Mouse (Mus musculus) intestine, postnatal 0 days (tissue): Measurements from ENCODE around the gene Lmln. TPM values are rescaled to one million over a fixed set of nuclear protein-coding genes. Genes with fewer than 3 reads are reported as not detected.

Source experiments
- ATAC-seq: fragments of 200-750 bp; cut with Nextera tagmentation; 2 replicates; pipeline ENCODE4 v1.8.0; 2017; ENCODE audit warnings: mild to moderate bottlenecking, moderate TSS enrichment, moderate library complexity
- H3K27ac ChIP-seq: fragments of 300-500 bp; sonication (generic); 2 replicates; pipeline ENCODE4 v1.5.1; 2014; ENCODE audit warnings: mild to moderate bottlenecking, low read depth, low read length, moderate library complexity
- H3K27me3 ChIP-seq: fragments of 300-500 bp; sonication (generic); replicated peaks from 2 replicates; pipeline ENCODE4 v1.6.1; 2014; ENCODE audit warnings: low read length, mixed read lengths; ENCODE audit not compliant: control insufficient read depth, insufficient read depth
- H3K36me3 ChIP-seq: fragments of 300-500 bp; sonication (generic); 2 replicates; pipeline ENCODE4 v1.6.1; 2014; ENCODE audit warnings: mild to moderate bottlenecking, moderate library complexity; ENCODE audit not compliant: control insufficient read depth, insufficient read depth
- H3K4me1 ChIP-seq: fragments of 300-500 bp; sonication (generic); replicated peaks from 2 replicates; pipeline ENCODE4 v1.6.1; 2014; ENCODE audit warnings: antibody characterized with exemption, low read length, mixed read lengths; ENCODE audit not compliant: control insufficient read depth, insufficient read depth
- H3K4me2 ChIP-seq: fragments of 300-500 bp; sonication (generic); replicated peaks from 2 replicates; pipeline ENCODE4 v1.6.1; 2014; ENCODE audit warnings: low read depth, mild to moderate bottlenecking, moderate library complexity
- H3K4me3 ChIP-seq: fragments of 300-500 bp; sonication (generic); 2 replicates; pipeline ENCODE4 v1.5.1; 2014; ENCODE audit warnings: low read depth, low read length
- H3K9ac ChIP-seq: fragments of 300-500 bp; sonication (generic); 2 replicates; pipeline ENCODE4 v1.6.1; 2014; ENCODE audit warnings: mild to moderate bottlenecking, low read depth, low read length
- H3K9me3 ChIP-seq: fragments of 300-500 bp; sonication (generic); 2 replicates; pipeline ENCODE4 v1.6.1; 2016; ENCODE audit warnings: mixed run types; ENCODE audit not compliant: control insufficient read depth
- CTCF ChIP-seq: sonication (generic); IDR thresholded peaks from 2 replicates; pipeline ENCODE4 v1.5.1; 2016; ENCODE audit warnings: low read depth, mild to moderate bottlenecking, control low read depth, antibody characterized with exemption, moderate library complexity
- WGBS: fragments of 180-500 bp; shearing (Covaris S2); extraction: QIAGEN DNeasy Blood & Tissue Kit; methylation state at CpG from one replicate; pipeline ENCODE4 v1.1.7; 2014; 5-methylcytosine and 5-hydroxymethylcytosine counted together
- polyA plus RNA-seq: library from polyadenylated mRNA; unstranded; fragments of >200 nt; fragmentation: Nextera tagmentation; extraction: Ambion mirVana; gene quantifications from 2 replicates; pipeline ENCODE4 v1.2.1, GENCODE M21; 2015

Lmln gene
- polyA plus RNA-seq, 1 experiment from 2014 or later, result 0.99 TPM

GRCm38 (mm10) chr16:33083996-33084395 is 21.7 kb downstream of the Lmln start:
- Histone ChIP-seq H3K4me3 (no peak overlapping the region), H3K27me3 (no peaks in the 10 kb centered on the region), H3K4me2 (no peak overlapping the region), H3K36me3 (peaks cover 4% of the 10 kb centered on the region; the same call in 1 of the 2 replicates), H3K4me1 (no peaks in the 10 kb centered on the region), H3K27ac (no peak overlapping the region), H3K9me3 (no peaks in the 10 kb centered on the region), H3K9ac (no peak overlapping the region)
- no peak for ATAC-seq
- 93% methylated on average over 2 of the region's 2 CpGs for WGBS
- TF ChIP-seq CTCF, result no peak

GRCm38 (mm10) chr16:33085666-33086065 is 23.3 kb downstream of the Lmln start:
- 78% methylated on average over 8 of the region's 8 CpGs for WGBS

GRCm38 (mm10) chr16:33113726-33114125 is 51.4 kb downstream of the Lmln start:
- no peak overlapping the region for H3K4me2 ChIP-seq
- ATAC-seq, result no peak
- H3K9me3 ChIP-seq, result no peaks in the 10 kb centered on the region
- H3K36me3 ChIP-seq, result peaks cover 17% of the 10 kb centered on the region; the same call in 1 of the 2 replicates
- no peaks in the 10 kb centered on the region for H3K4me1 ChIP-seq
- H3K4me3 ChIP-seq, result no peak overlapping the region
- 72% methylated on average over 4 of the region's 4 CpGs for WGBS
- no peak for TF ChIP-seq CTCF
- no peak overlapping the region for H3K9ac ChIP-seq
- no peak overlapping the region for H3K27ac ChIP-seq
- no peaks in the 10 kb centered on the region for H3K27me3 ChIP-seq

More at GRCm38 (mm10) chr16:33085666-33086065, 23.3 kb downstream of the Lmln start:
- no peak overlapping the region for H3K4me3 ChIP-seq
- no peak for ATAC-seq
- H3K9me3 ChIP-seq, result no peaks in the 10 kb centered on the region
- no peak overlapping the region for H3K4me2 ChIP-seq
- TF ChIP-seq CTCF, result no peak
- H3K4me1 ChIP-seq, result no peaks in the 10 kb centered on the region
- no peaks in the 10 kb centered on the region for H3K27me3 ChIP-seq
- H3K9ac ChIP-seq, result no peak overlapping the region
- H3K36me3 ChIP-seq, result peaks cover 9% of the 10 kb centered on the region; the same call in 1 of the 2 replicates
- no peak overlapping the region for H3K27ac ChIP-seq

- Histone ChIP-seq H3K4me1 (no peaks in the 10 kb centered on the region), H3K27me3 (no peaks in the 10 kb centered on the region), H3K4me3 (no peak overlapping the region), H3K27ac (no peak overlapping the region), H3K4me2 (no peak overlapping the region), H3K9ac (no peak overlapping the region), H3K36me3 (peaks cover 18% of the 10 kb centered on the region), H3K9me3 (no peaks in the 10 kb centered on the region)
- ATAC-seq, result no peak
- 70% methylated on average over 8 of the region's 8 CpGs for WGBS
- TF ChIP-seq CTCF, result no peak
Measured at GRCm38 (mm10) chr16:33123373-33123772, 61.1 kb downstream of the Lmln start.

- H3K4me2 ChIP-seq, result no peak overlapping the region
- no peaks in the 10 kb centered on the region for H3K9me3 ChIP-seq
- no peak overlapping the region for H3K9ac ChIP-seq
- no peak for TF ChIP-seq CTCF
- no peak for ATAC-seq
- H3K36me3 ChIP-seq, result peaks cover 18% of the 10 kb centered on the region
- no peak overlapping the region for H3K4me3 ChIP-seq
- H3K4me1 ChIP-seq, result no peaks in the 10 kb centered on the region
- H3K27me3 ChIP-seq, result no peaks in the 10 kb centered on the region
- WGBS, result 55% methylated on average over 24 of the region's 24 CpGs
- no peak overlapping the region for H3K27ac ChIP-seq
Measured at GRCm38 (mm10) chr16:33123938-33124820, 61.9 kb downstream of the Lmln start.

GRCm38 (mm10) chr16:33127052-33127451 is 64.7 kb downstream of the Lmln start:
- WGBS, result 66% methylated on average over 6 of the region's 6 CpGs
- Histone ChIP-seq H3K9me3 (no peaks in the 10 kb centered on the region), H3K27me3 (no peaks in the 10 kb centered on the region), H3K36me3 (peaks cover 14% of the 10 kb centered on the region), H3K4me3 (no peak overlapping the region), H3K27ac (no peak overlapping the region), H3K9ac (no peak overlapping the region), H3K4me2 (no peak overlapping the region), H3K4me1 (peaks cover 5% of the 10 kb centered on the region; the same call in 1 of the 2 replicates)
- no peak for ATAC-seq
- no peak for TF ChIP-seq CTCF
